Mouse (Mus musculus): ENCODE data around the gene Itpripl2. TPM values are rescaled to one million over a fixed set of nuclear protein-coding genes. Genes with fewer than 3 reads are reported as not detected.

The Itpripl2 gene
- total RNA-seq, 2 experiments from 2014 or later = 7.2 to 15.2 TPM

DNA sequence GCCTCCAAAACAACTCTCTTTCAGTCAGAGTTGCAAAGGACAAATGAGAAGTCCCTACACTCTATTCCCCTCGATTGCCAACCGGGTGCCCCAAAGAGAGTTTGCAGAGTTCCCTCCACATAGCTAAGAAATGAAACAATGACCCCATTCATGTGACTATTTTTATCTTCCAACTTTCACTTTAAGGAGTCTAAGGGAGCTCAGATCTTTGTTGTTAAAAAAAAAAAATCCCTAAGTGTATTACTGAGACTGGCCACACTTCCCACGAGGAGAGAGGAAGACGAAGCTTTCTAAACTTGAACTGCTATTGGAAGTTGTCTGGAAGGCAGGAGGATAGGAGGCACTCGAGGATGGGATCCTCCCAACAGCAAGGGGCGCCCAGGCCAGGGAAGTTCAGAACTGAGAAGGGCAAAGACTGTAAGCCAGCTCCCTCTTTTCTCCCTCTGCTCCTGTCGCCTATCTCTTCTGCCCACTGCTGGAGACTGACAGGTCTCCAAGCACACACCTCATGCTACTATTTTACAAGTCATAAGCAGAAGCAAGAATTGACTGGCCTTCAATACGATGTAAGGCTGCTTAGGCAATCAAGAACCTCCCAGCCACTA, 3.6 kb downstream of the Itpripl2 start:
- no peak for ATAC-seq (replicated peaks; ENCODE audit: poor library complexity)

DNA sequence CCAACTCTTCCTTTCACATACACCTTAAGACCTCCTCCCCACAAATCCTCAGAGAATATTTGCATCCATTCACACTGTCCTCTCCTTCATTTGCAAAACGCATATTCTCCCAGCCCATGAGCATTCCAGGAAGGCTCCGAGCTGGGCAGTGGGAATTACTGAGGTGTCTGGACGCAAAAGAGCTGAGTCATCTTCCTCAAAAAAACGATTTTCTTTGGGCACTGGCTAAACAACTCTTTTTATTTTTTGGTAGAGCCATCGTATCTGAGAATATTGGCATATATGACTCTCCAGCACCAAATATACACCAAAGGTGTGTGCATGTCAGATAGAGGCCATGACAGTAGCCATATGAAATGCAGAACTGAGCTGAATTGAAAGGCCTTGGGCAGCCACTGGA, 4.9 kb downstream of the Itpripl2 start:
- no peak for ATAC-seq (replicated peaks; ENCODE audit: poor library complexity)

DNA sequence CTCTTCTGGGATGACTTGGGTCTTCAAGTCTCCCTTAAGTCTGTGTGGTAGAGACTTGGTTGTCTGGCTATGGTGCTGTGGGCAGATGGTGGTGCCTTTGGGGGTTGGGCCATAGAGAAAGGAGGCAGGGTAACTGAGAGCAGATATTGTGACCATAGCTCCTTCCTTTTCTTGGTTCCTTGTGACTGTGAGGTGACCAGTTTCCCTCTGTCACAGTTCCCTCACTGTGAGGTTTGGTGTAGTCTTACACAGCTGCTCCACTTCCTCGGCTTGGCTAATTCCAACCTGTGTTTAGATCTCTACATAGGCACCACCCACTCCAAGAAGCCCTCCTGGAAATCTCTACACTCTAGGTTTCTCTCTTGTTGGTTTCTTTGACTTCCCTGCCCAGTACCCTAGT, 7.8 kb downstream of the Itpripl2 start:
- ATAC-seq (replicated peaks; ENCODE audit: poor library complexity) = peak; percentile 27; the same call in 1 of the 2 replicates

DNA sequence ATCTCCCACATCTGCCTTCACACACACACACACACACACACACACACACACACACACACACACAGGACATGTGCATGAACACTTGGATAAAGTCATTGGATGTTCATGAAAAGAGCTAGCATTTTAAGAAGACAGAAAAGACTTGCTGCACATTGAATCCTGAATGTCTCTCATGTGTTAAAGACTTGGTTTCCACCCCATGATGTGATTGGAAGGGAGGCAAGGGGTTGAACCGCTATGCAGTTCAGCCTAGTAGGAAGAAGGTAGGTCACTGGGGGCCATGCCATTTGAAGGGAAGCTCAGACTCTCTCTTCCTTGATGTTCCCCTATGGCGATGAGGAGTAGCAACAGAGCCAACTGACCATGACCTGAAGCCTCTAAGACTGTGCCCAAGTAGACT, 9.8 kb downstream of the Itpripl2 start:
- ATAC-seq (replicated peaks; ENCODE audit: poor library complexity) = no peak

DNA sequence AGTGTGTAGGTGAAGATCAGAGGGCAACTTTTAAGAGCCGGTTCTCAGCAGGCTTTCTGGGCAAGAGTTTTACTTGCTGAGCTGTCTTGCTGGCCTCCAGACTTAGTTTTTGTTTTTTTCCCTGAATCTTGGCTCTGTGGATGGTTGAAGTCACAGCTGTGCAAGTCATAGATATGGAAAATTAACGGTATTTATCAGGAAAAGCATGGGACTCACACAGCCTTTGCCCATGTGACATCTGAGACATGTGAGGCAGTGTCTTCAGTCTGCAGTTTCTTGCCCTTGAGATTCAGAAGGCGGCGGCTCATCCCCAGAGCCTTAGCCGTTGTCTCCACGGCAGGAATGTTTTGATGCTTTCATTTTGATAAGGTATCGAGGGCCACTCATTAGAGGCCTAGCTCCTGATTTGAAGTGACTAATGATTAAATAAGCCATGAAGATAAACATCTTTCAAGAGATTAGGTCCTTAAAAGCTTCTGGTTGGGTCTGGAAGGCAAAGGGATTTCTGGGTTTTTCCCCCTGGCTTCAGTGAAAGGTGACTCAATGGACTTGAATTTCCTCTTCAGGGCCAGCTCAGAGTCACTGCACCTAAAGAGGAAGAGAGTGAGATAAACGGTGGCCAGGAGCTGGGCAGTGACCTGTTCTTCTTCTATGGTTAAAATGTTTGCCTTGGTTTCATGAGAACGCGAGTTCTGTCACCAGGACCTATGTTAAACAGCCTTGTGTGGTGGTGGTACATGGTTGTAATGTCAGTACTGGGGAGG, 10.5 kb downstream of the Itpripl2 start:
- ATAC-seq (replicated peaks; ENCODE audit: poor library complexity) = no peak

DNA sequence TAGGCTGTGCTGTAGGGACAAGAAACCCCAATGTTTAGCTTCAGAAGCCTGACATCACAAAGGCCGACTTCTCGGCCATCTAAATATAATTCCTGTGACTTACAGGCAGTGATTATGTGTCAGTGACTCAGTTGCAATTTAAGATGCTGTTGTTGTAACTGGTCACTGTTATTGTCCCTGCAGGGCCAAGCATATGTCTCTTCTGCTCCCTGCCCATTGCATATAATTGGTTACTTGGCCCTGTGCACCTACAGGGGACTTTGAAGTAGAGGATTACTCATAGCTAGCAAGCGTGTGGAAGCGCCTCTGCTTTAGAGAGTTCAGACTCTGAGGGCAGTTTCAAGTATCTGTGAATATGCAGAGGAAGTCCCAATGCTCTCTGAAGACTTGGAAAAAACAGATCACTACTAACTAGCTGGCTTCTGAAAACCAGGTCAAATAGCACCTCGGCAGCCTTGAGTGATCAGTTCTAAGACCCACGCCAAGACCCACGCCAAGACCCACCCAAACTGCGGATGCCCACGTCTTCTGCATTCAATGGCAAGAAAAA, 11.5 kb downstream of the Itpripl2 start:
- ATAC-seq (replicated peaks; ENCODE audit: poor library complexity) = no peak

DNA sequence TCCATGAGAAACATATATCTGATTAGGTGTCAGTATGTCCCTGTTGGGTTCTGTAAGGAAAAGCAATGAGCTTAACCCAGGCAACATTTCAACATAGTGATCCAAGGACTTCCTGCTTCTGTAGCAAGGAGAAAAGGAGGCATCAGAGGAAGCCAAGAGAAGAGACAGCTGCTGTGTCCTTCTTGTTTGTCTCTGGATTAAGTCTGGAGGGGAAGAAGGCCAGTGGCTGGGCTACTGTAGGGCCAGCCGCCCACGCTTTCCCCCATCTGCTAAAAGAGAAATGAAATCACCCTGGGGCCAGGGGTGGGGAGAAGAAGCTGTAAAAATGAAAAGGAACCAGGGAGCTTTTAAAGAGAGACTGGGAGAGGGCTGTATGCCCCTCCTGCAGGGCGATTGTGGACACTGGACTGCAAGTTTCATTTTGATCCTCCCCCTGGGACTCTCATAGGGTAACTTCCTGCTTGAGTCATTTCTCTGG, 12.9 kb downstream of the Itpripl2 start:
- peak; percentile 40; the same call in 1 of the 2 replicates for ATAC-seq (replicated peaks; ENCODE audit: poor library complexity)

DNA sequence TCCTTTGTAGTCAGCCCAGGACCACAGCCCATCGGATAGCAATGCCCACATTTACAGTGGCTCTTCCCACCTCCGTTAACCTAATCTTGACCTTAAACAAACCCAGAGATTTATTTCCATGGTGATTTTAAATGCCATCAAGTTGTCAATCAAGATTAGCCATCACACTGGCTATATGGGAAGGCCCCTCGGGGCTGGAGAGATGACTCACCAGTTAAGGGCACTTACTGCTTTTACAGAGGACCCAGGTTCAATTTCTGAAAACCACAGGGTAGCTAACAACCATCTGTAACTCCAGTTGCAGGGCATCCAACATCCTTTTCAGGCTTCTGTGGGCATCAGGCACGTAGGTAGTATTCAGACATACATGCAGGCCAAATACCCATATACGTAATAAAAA, 15.3 kb downstream of the Itpripl2 start:
- no peak for ATAC-seq (replicated peaks; ENCODE audit: poor library complexity)

DNA sequence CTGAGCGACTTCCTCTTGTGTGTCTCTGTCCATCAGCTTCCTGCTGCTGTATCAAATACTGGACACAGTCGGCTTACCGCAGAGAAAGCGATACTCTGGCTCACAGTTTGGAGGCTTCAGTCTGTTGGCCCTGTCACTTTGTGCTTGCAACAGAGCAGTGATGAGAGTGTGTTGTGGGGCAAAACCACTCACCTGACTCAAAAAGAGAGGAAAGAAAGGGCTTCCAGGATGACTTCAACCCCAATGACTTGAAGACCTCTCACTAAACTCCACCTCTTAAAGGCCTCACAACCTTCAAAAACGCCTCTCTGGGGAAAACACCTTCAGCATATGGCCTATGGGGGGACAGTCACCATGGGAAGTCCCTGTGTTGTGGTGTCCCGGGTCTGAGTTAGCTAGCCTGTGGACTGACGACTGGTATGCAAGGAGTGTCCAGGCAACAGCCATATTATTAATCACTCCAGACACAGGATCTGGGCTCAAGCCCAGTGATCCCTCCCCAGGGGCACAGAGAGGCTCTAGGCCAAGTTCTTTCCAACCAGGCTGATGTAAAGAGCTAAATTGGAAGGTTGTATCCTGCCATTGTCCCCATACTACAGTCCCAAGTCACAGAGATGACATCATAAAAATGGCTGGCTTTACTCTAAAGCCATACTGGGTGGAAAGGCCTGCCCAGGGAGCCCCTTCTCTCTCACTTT, 16.6 kb downstream of the Itpripl2 start:
- no peak for ATAC-seq (replicated peaks; ENCODE audit: poor library complexity)

DNA sequence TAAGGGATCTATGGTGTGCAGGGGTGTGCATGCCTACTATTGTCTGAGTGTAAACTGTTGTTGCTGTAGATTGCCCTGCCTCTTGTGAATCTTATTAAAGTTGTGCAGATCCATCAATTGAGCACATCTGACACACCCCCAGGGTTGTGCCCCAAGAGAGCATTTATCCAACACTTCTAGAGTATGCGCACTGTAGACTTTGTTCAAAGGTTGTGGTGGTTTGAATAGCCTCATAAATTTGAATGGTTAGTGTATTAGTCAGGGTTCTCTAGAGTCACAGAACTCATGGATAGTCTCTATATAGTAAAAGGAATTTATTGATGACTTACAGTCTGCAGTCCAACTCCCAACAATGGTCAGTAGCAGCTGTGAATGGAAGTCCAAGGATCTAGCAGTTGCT, 18.9 kb downstream of the Itpripl2 start:
- ATAC-seq (replicated peaks; ENCODE audit: poor library complexity) = no peak

DNA sequence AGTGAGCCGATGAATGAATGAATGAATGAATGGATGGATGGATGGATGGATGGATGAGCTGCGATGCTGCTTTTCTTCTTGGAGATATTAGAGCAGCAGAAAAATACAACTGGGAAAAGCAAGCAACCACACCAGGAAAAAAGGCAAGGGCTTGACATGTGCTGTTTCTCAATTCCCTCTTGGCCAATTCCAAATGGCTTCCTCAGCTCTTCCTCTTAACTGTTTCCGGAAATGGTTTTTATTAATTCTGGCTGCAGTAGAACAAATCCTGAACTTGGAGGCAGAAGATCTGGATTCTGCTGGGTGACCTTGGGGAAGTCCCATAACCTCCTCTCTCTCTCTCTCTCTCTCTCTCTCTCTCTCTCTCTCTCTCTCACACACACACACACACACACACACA, 23.7 kb downstream of the Itpripl2 start:
- ATAC-seq (replicated peaks; ENCODE audit: poor library complexity) = peak; percentile 31; the same call in 1 of the 2 replicates

DNA sequence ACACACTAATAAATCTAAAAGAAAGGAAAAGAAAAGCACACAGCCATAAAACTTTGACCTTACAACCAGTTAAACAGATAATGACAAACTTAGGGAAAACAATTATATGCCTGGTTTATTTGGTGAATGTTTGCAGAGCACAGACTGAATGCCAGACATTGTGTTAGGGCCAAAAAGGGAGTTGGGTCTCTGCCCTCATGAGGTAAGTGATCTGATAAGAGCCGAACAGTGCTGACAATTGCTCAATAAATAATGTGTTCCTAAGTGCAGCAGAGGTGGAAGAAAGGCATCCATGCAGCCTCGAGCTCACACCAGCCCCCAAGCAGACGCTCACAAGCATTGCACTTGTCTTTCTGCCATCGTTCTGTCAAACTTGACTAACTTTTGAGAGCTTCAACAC, 27.3 kb downstream of the Itpripl2 start:
- ATAC-seq (replicated peaks; ENCODE audit: poor library complexity) = no peak

DNA sequence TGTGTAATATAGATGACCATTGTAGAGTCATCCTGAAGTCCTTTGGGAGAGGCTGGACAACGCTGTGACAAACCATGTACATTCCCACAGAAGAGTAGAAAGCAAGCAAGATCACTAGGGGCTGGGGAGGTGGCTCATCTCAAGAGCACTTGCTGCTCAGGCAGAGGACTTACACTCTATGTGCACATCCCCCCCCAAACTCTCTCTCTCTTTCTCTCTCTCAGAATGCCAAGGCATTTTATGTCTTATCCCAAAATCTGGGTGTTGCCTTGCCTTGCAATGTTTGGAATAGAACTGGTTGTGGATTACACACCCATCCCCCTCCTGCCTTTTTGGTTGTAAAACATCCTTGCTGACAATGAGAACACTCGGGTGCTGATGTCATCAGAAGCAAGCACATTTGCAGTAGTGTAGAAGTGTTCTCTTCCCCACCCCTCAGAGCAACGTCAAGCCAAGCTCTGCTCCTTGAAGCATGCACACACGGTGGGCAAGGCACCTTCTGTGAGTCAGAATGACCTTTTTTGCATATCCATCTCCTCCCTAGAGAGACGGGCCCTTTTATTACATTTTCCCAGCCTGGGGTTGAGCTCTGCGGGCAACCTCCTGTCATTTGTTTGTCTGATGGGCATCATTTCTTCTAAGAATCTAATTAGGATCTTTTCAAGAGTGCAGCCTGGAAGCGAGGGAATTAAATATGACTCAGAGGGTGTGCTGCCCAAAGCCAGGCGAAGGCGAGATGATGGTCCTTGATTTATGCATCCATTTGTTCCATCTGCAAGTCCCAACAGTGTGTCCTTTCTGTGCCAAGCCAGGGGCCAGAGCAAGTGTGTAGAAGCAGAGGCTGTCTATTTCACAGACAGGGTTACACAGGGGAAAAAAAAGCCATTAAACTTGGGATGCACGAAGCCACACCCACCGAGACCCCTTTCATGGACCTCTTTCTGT, 28.7 kb downstream of the Itpripl2 start:
- ATAC-seq (replicated peaks; ENCODE audit: poor library complexity) = no peak

DNA sequence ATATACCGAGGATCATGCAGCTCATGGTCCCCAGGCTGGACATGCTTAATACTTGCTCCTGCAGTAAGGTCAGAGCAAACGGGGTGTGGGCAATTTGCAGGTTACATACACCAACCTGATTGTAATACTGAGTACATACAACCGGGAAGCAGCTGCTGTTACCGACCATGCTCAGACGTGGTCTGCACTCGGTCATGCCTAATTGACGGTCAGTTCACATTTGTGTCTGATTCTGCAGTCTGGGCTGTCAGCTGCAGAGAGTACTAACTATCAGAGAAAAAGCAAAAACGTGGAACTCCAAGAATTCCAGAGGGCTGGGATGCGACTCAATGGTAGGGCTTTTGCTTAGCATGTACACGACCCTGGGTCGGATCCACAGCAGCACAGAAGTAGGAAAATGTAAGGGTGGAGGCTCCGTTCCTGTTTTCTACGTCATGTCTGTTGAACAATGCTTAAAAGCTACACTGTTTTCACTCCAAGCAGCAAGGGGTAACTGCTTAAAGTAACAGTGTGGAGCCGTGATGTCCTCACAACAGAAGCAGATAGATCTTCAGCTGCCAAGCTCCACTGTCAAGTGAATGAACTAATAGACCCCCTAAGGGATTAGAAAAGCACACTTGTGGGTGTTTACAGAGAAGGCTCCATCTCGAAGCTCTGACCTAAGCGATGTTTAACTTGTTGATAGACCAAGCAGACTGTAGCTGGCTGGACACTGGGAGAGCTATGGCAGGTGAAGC, 30.2 kb downstream of the Itpripl2 start:
- ATAC-seq (replicated peaks; ENCODE audit: poor library complexity) = no peak

DNA sequence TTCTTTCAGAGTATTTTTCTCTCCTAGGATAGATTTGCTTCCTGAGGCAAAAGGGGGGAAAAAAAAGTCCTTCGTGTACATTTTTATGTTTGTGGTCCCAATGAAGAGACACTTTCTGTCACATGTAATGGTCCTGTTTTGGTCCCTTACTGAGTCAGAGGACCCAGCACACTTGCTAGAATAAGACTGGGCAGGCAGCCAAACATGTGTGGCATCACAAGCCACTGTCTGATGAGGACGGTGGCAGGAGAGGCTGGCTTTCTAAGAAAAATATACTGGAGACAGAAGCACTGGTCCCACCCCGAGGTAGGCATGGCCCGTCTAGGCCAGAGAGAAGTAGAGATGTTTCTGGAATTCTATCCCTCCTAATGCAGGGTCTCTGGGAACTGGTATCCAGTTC, 38.1 kb downstream of the Itpripl2 start:
- ATAC-seq (replicated peaks; ENCODE audit: poor library complexity) = no peak

DNA sequence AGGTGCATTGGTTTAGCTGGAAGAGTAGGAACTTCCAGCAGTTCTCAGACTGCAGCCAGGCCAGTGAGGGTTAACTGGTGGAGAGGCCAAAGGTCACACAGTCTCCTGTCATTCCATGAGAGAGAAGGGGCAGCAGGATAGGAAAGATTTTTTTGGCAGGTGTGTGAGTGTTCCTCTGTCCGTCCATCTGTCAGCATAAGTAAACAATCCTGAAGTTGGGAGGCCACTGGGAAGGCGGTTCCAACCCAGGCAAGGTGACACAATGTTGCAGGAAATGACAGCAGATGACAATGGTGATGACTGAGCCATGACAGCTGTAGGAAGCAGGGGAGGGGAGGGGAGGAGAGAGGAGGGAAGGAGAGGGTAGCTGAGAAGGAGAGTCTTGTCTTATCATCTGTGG, 38.8 kb downstream of the Itpripl2 start:
- ATAC-seq (replicated peaks; ENCODE audit: poor library complexity) = no peak

DNA sequence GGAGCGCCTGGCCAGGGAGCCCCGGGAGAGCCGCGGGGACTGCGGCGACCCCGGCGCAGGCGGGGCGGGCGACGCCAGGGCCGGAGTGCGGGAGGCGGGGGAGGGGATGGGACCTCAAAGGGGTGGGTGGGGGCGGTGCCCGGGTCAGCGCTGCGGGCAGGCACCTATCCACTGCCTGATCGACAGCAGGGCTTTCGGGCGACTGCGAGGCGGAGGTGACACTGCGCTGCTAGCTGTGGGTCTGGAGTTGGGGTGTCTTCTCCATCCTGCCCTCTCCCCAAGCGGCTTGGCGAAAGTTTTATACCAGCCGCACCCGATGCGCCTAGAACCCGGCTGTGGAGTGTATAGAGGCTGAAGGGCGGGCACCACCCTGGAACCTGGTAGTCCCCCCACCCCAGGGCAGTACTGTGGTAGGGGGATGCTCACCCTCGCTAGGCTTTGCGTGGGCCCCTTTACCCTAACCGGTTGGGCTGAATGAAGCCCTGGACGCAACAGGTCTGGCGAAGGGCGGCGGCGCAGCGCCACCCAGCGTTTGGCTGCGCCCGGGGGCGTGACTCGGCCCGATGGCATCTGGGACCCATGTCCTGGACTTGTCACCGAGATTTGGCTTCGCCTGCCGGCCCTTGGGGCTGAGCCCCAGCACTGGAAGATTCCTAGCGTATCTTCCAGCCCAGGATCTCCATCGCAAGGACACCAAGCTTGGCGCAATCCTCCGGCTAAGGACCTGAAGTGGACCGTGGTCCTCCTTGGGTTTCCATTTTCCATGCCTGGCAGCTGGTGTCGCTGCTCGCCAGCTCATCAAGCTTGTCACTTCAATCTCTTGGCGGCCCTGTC, 43.4 kb downstream of the Itpripl2 start, which contains the start of gene Syt17:
Syt17 (minus strand) TSS at position 89 of the 834 bp plus-strand sequence.
- ATAC-seq (replicated peaks; ENCODE audit: poor library complexity) = peak; percentile 74

DNA sequence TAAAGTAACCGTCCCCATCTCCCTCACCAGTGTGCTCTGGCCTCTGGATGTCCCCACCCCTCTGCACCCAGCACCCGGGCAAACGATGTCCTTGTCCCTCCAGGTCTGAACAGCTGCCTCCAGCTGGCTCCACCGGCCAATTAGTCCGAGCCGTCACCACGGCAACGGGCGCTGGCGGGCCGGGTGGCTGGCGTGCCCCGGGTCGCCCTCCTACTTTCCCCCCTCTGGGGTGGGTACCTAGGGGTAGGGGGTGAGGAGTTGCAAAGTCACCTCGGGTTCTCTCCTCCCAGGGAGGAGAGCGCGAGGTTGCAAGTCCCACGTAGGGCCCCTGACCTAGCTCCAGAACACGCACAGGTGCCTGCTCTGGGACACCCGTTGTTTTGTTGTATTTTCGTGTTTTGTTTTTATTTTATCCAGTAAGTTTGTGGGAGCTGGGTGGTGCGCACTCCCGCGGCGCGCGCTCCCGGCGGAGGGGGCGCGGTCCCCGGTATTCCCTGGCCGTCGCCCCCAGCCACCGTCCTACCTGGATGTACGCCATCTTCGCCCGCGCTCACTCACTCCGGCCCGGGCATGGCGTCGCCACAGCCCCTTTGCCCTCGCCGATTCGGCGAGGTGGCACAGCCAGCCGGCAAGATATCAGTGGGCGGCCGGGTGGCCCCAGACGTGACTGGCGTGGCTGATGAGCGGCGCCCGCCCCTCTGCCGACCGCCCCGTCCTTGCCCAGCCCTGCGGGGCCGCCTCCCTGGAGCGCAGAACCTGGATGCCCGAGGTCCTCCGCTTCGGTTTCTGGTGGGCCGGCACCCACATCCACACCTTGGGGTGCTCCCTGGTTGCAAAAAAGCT, 44.3 kb downstream of the Itpripl2 start:
- ATAC-seq (replicated peaks; ENCODE audit: poor library complexity) = 0 out of 2 replicates have a peak, but pooled peaks have one; percentile 29

All from megakaryocyte progenitor cell, adult 5-6 weeks (primary cell).